Mouse (Mus musculus) midbrain, embryonic 12.5 days (tissue): ENCODE data around the gene Slc6a3. TPM values are rescaled to one million over a fixed set of nuclear protein-coding genes. Genes with fewer than 3 reads are reported as not detected.

Experiments
- ATAC-seq: fragments of 200-750 bp; cut with Nextera tagmentation; 2 replicates; pipeline ENCODE4 v1.8.0; 2017; ENCODE audit warnings: low read depth, moderate TSS enrichment, moderate library complexity; ENCODE audit not compliant: low FRiP score
- H3K27ac ChIP-seq: fragments of 300-500 bp; sonication (generic); replicated peaks from 2 replicates; pipeline ENCODE4 v1.5.1; 2016; ENCODE audit warnings: mild to moderate bottlenecking
- H3K27me3 ChIP-seq: fragments of 300-500 bp; sonication (generic); 2 replicates; pipeline ENCODE4 v1.6.1; 2016; ENCODE audit warnings: mild to moderate bottlenecking
- H3K36me3 ChIP-seq: fragments of 300-500 bp; sonication (generic); 2 replicates; pipeline ENCODE4 v1.6.1; 2016
- H3K4me1 ChIP-seq: fragments of 300-500 bp; sonication (generic); 2 replicates; pipeline ENCODE4 v1.6.1; 2016
- H3K4me2 ChIP-seq: fragments of 300-500 bp; sonication (generic); replicated peaks from 2 replicates; pipeline ENCODE4 v1.6.1; 2016; ENCODE audit warnings: mild to moderate bottlenecking, moderate library complexity
- H3K4me3 ChIP-seq: fragments of 300-500 bp; sonication (generic); 2 replicates; pipeline ENCODE4 v1.5.1; 2016; ENCODE audit warnings: mild to moderate bottlenecking
- H3K9ac ChIP-seq: fragments of 300-500 bp; sonication (generic); replicated peaks from 2 replicates; pipeline ENCODE4 v1.6.1; 2016; ENCODE audit warnings: mild to moderate bottlenecking, moderate library complexity
- H3K9me3 ChIP-seq: fragments of 300-500 bp; sonication (generic); 2 replicates; pipeline ENCODE4 v1.6.1; 2016; ENCODE audit warnings: mild to moderate bottlenecking
- WGBS: fragments of 180-500 bp; shearing (Covaris S2); methylation state at CpG from one replicate; pipeline ENCODE4 v1.1.7; 2016; 5-methylcytosine and 5-hydroxymethylcytosine counted together
- polyA plus RNA-seq: library from polyadenylated mRNA; unstranded; fragments of >200 nt; fragmentation: Nextera tagmentation; extraction: Ambion mirVana; gene quantifications from 2 replicates; pipeline ENCODE4 v1.2.1, GENCODE M21; 2016

The Slc6a3 gene
- polyA plus RNA-seq = 0.18 and 0.71 TPM in 2 replicates

DNA sequence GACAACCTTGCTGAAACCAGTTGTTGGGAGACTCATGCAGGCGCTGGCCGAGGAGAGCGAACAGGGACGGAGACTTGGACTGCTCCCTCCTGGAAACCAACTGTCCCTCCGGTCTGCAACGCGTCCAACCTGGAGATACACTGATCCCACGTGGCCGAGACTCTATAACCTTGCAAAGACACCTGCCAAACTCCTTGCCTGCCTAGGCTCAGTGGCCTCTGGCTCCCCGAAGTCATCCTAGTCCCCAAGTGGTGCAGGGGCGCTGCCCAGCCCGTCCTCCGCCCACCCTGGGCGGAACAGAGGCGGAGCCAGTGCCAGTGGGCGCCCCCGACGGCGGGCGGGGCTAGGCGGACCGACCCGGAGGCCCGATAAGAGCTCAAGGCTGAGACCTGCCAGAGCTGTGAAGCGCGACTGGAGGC is at the start of gene Slc6a3:
Gene Slc6a3, plus strand, starts transcription at position 345 of the 419 bp plus-strand sequence.
- ATAC-seq = 0 out of 2 replicates have a peak, but pooled peaks have one; percentile 63
- no peaks in the 10 kb centered on the region for H3K9me3 ChIP-seq
- H3K36me3 ChIP-seq = no peaks in the 10 kb centered on the region
- peaks cover 53% of the 10 kb centered on the region for H3K27me3 ChIP-seq
- H3K4me2 ChIP-seq = peak within 1 kb of the TSS; percentile 74
- no peak within 1 kb of the TSS for H3K27ac ChIP-seq
- WGBS = under 1% methylated on average over 26 of the region's 26 CpGs
- peak within 1 kb of the TSS; percentile 29 for H3K9ac ChIP-seq
- peak within 1 kb of the TSS; percentile 42 for H3K4me3 ChIP-seq
- H3K4me1 ChIP-seq = peaks cover 4% of the 10 kb centered on the region; the same call in 1 of the 2 replicates

DNA sequence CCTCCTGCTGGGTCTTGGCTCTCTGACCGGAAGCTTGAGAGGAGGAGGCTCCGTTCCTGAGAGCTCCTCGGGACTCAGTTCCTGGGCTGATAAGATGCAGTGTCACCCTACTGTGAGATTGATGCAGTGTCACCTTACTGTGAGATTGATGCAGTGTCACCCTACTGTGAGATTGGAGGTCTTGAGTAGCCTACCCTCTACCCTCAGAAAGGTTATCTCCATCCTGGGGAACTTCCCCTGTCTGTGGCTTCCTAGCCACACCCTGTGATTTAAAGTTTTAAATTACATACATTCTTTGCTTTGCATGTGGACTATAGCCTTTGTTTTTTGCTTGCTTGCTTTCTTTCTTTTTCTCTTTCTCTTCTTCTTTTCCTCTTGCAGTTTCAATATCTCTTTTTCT is 48.4 kb upstream of the Slc6a3 start:
- Histone ChIP-seq H3K9ac (no peak overlapping the region), H3K9me3 (no peaks in the 10 kb centered on the region), H3K4me1 (no peaks in the 10 kb centered on the region), H3K27ac (no peak overlapping the region), H3K36me3 (peaks cover 72% of the 10 kb centered on the region), H3K4me2 (no peak overlapping the region), H3K4me3 (no peak overlapping the region), H3K27me3 (no peaks in the 10 kb centered on the region)
- WGBS = 83% methylated on average over 3 of the region's 3 CpGs
- no peak for ATAC-seq

DNA sequence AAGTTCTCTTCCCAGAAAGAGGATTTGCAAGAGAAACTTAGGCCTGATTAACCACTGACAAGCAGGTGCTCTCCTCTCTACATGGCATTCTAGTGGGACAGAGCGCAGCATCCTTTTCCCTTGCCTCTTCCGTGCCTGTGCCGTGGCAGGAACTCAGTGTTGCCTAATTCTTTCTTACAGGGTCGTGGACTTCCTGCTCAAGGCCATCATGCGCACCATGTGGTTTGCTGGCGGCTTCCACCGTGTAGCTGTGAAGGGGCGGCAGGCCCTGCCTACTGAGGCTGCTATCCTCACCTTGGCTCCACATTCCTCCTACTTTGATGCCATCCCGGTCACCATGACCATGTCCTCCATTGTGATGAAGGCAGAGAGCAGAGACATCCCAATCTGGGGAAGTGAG is 47.8 kb upstream of the Slc6a3 start:
- Histone ChIP-seq H3K36me3 (peaks cover 73% of the 10 kb centered on the region), H3K9me3 (no peaks in the 10 kb centered on the region), H3K4me1 (no peaks in the 10 kb centered on the region), H3K9ac (no peak overlapping the region), H3K4me3 (no peak overlapping the region), H3K27ac (no peak overlapping the region), H3K27me3 (no peaks in the 10 kb centered on the region), H3K4me2 (no peak overlapping the region)
- ATAC-seq = no peak
- WGBS = 90% methylated on average over 9 of the region's 9 CpGs

DNA sequence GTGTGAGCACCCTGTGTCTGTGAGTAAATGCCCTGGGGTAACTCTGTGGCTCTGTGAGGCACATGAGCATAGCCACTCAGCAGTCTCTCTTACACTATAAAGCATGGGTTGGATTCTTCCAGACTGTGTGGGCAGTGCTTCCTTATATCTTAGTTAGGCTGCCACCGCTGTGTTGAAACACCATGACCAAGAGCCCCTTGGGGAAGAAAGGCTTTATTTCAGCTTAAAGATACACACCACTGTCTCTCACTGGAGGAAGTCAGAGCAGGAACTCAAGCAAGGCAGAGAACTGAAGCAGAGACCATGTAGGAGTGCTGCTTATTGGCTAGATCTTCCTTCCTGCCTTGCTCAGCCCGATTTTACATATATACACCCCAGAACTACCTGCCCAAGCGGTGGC is 46.6 kb upstream of the Slc6a3 start:
- H3K36me3 ChIP-seq = peaks cover 73% of the 10 kb centered on the region
- no peak overlapping the region for H3K9ac ChIP-seq
- no peak for ATAC-seq
- H3K27ac ChIP-seq = no peak overlapping the region
- no peak overlapping the region for H3K4me2 ChIP-seq
- no peaks in the 10 kb centered on the region for H3K4me1 ChIP-seq
- H3K27me3 ChIP-seq = no peaks in the 10 kb centered on the region
- no peaks in the 10 kb centered on the region for H3K9me3 ChIP-seq
- WGBS = 92% methylated on average over 3 of the region's 3 CpGs
- no peak overlapping the region for H3K4me3 ChIP-seq

DNA sequence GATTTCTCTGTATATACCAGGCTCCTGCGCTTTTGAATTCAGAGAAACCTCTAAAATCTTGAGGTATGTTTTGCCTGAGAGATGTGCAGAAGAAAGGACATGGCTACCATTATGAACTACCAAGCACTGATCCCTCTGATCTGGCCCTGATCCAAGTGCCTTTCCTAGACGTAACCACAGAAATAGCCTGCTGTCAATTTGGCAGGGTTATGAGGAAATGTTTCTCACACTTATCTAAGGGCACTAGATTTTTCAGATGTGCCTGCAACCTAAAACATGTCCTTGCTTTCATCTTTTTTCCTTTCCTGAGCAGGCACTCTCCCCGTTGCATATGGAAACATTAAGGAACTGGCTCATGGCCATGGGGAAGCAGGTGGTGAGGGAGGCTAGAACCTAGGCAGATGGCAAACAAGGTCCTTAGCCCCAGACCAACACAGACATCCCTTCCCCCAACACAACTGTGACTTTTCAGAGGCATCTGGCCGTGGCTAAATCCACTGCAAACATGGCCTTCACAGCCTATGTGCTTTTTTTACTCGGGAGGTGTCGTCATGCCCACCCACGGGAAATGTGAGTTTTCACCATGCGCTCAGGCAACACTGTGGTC is 45.9 kb upstream of the Slc6a3 start:
- H3K27ac ChIP-seq = no peak overlapping the region
- H3K9ac ChIP-seq = no peak overlapping the region
- H3K4me1 ChIP-seq = no peaks in the 10 kb centered on the region
- H3K9me3 ChIP-seq = no peaks in the 10 kb centered on the region
- peaks cover 74% of the 10 kb centered on the region for H3K36me3 ChIP-seq
- H3K27me3 ChIP-seq = no peaks in the 10 kb centered on the region
- no peak overlapping the region for H3K4me3 ChIP-seq
- ATAC-seq = no peak
- no peak overlapping the region for H3K4me2 ChIP-seq
- WGBS = 87% methylated on average over 8 of the region's 8 CpGs

DNA sequence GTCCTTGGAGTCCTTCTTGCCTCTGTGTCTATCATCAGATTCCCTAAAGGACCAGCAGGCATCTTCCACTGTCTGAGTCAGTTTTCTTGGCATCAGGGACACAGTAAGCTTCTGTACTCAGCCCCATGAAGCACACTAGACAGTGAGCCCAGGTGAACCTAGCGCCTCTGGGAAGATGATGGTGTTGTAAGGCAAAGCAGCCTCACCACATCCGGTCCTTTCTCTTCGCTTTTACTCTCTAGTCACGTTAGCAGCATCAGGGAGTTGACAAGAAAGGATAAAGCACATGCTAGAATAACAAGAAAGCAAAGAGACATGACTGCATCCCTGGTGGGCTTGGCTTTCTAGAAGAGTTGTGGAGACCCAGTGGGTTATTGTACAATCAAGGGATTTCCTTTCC is 43.4 kb upstream of the Slc6a3 start:
- H3K36me3 ChIP-seq = peaks cover 77% of the 10 kb centered on the region
- no peaks in the 10 kb centered on the region for H3K4me1 ChIP-seq

GRCm38 (mm10) chr13:73494528-73494927 is 42.0 kb upstream of the Slc6a3 start:
- 96% methylated on average over 9 of the region's 9 CpGs for WGBS
- H3K4me1 ChIP-seq = no peaks in the 10 kb centered on the region
- H3K9ac ChIP-seq = no peak overlapping the region
- H3K4me2 ChIP-seq = no peak overlapping the region
- H3K36me3 ChIP-seq = peaks cover 78% of the 10 kb centered on the region
- no peak overlapping the region for H3K27ac ChIP-seq
- H3K4me3 ChIP-seq = no peak overlapping the region
- no peak for ATAC-seq
- H3K27me3 ChIP-seq = no peaks in the 10 kb centered on the region
- H3K9me3 ChIP-seq = no peaks in the 10 kb centered on the region

More for the DNA sequence above, 43.4 kb upstream of the Slc6a3 start:
- 95% methylated on average over 4 of the region's 4 CpGs for WGBS
- Histone ChIP-seq H3K9me3 (no peaks in the 10 kb centered on the region), H3K27ac (no peak overlapping the region), H3K4me2 (no peak overlapping the region), H3K4me3 (no peak overlapping the region), H3K27me3 (no peaks in the 10 kb centered on the region), H3K9ac (no peak overlapping the region)
- no peak for ATAC-seq

GRCm38 (mm10) chr13:73496137-73496536 is 40.4 kb upstream of the Slc6a3 start:
- Histone ChIP-seq H3K4me3 (no peak overlapping the region), H3K4me2 (no peak overlapping the region), H3K27ac (no peak overlapping the region), H3K36me3 (peaks cover 78% of the 10 kb centered on the region), H3K27me3 (no peaks in the 10 kb centered on the region), H3K9me3 (no peaks in the 10 kb centered on the region), H3K4me1 (no peaks in the 10 kb centered on the region), H3K9ac (no peak overlapping the region)
- no peak for ATAC-seq
- 79% methylated on average over 2 of the region's 2 CpGs for WGBS

GRCm38 (mm10) chr13:73499893-73500604 is 36.5 kb upstream of the Slc6a3 start:
- H3K4me3 ChIP-seq = no peak overlapping the region
- H3K27ac ChIP-seq = no peak overlapping the region
- no peak for ATAC-seq
- H3K9me3 ChIP-seq = no peaks in the 10 kb centered on the region
- no peaks in the 10 kb centered on the region for H3K27me3 ChIP-seq
- no peaks in the 10 kb centered on the region for H3K4me1 ChIP-seq
- no peak overlapping the region for H3K9ac ChIP-seq
- H3K36me3 ChIP-seq = peaks cover 70% of the 10 kb centered on the region
- 86% methylated on average over 6 of the region's 6 CpGs for WGBS
- no peak overlapping the region for H3K4me2 ChIP-seq

- Histone ChIP-seq H3K27ac (no peak overlapping the region), H3K4me2 (no peak overlapping the region), H3K4me1 (no peaks in the 10 kb centered on the region), H3K36me3 (peaks cover 53% of the 10 kb centered on the region), H3K9me3 (no peaks in the 10 kb centered on the region), H3K4me3 (no peak overlapping the region), H3K27me3 (no peaks in the 10 kb centered on the region), H3K9ac (no peak overlapping the region)
- no peak for ATAC-seq
- 84% methylated on average over 2 of the region's 2 CpGs for WGBS
These were observed 33.8 kb upstream of the Slc6a3 start for GRCm38 (mm10) chr13:73502719-73503118.

GRCm38 (mm10) chr13:73505686-73506467 is 30.7 kb upstream of the Slc6a3 start:
- WGBS = 73% methylated on average over 7 of the region's 7 CpGs
- Histone ChIP-seq H3K4me2 (no peak overlapping the region), H3K4me3 (no peak overlapping the region), H3K27me3 (no peaks in the 10 kb centered on the region), H3K9me3 (no peaks in the 10 kb centered on the region), H3K27ac (no peak overlapping the region), H3K9ac (no peak overlapping the region), H3K36me3 (peaks cover 37% of the 10 kb centered on the region), H3K4me1 (no peaks in the 10 kb centered on the region)
- peak; percentile 34; the same call in 1 of the 2 replicates for ATAC-seq
